Mouse (Mus musculus) forebrain, embryonic 14.5 days (tissue): ENCODE results near the gene Dpy19l1. TPM values are rescaled to one million over a fixed set of nuclear protein-coding genes. Genes with fewer than 3 reads are reported as not detected.

Experiments
- ATAC-seq: fragments of 200-750 bp; cut with Nextera tagmentation; 2 replicates; pipeline ENCODE4 v1.8.0; 2017; ENCODE audit warnings: mild to moderate bottlenecking, moderate library complexity
- DNase-seq: peaks from one replicate; pipeline ENCODE4 v3.0.0-alpha.2; 2015; ENCODE audit warnings: low spot score
- H3K27ac ChIP-seq: fragments of 300-500 bp; sonication (generic); 2 replicates; pipeline ENCODE4 v1.5.1; 2014; ENCODE audit warnings: low read depth, mild to moderate bottlenecking, control low read depth, low read length, moderate library complexity
- H3K27me3 ChIP-seq: fragments of 300-500 bp; sonication (generic); replicated peaks from 2 replicates; pipeline ENCODE4 v1.6.1; 2014; ENCODE audit warnings: low read length, control low read depth, mixed read lengths; ENCODE audit not compliant: control insufficient read depth, insufficient read depth
- H3K36me3 ChIP-seq: fragments of 300-500 bp; sonication (generic); 2 replicates; pipeline ENCODE4 v1.6.1; 2014; ENCODE audit warnings: low read length, control low read depth; ENCODE audit not compliant: control insufficient read depth, insufficient read depth
- H3K4me1 ChIP-seq: fragments of 300-500 bp; sonication (generic); 2 replicates; pipeline ENCODE4 v1.6.1; 2014; ENCODE audit warnings: antibody characterized with exemption, low read length, control low read depth; ENCODE audit not compliant: control insufficient read depth, insufficient read depth
- H3K4me2 ChIP-seq: fragments of 300-500 bp; sonication (generic); 2 replicates; pipeline ENCODE4 v1.6.1; 2014; ENCODE audit warnings: mild to moderate bottlenecking, control low read depth, low read length
- H3K4me3 ChIP-seq: fragments of 300-500 bp; sonication (generic); 2 replicates; pipeline ENCODE4 v1.5.1; 2014; ENCODE audit warnings: low read depth, low read length, control low read depth
- H3K9ac ChIP-seq: fragments of 300-500 bp; sonication (generic); 2 replicates; pipeline ENCODE4 v1.6.1; 2014; ENCODE audit warnings: mild to moderate bottlenecking, low read length, control low read depth, moderate library complexity
- H3K9me3 ChIP-seq: fragments of 300-500 bp; sonication (generic); replicated peaks from 2 replicates; pipeline ENCODE4 v1.6.1; 2016; ENCODE audit warnings: low read length, control low read depth, mixed read lengths; ENCODE audit not compliant: control insufficient read depth
- WGBS: fragments of 180-500 bp; shearing (Covaris S2); extraction: QIAGEN DNeasy Blood & Tissue Kit; methylation state at CpG from one replicate; pipeline ENCODE4 v1.1.7; 2014; 5-methylcytosine and 5-hydroxymethylcytosine counted together
- polyA plus RNA-seq: library from polyadenylated mRNA; unstranded; fragments of >200 nt; fragmentation: Nextera tagmentation; extraction: Ambion mirVana; gene quantifications from 2 replicates; pipeline ENCODE4 v1.2.1, GENCODE M21; 2014

Gene Dpy19l1
- polyA plus RNA-seq, 1 experiment from 2014 or later = 30.4 TPM

- Histone ChIP-seq H3K9me3 (no peaks in the 10 kb centered on the region), H3K4me1 (no peaks in the 10 kb centered on the region), H3K27me3 (no peaks in the 10 kb centered on the region), H3K36me3 (no peaks in the 10 kb centered on the region), H3K4me2 (no peak overlapping the region), H3K4me3 (no peak overlapping the region), H3K9ac (no peak overlapping the region), H3K27ac (no peak overlapping the region)
- ATAC-seq = no peak
- DNase-seq = no peak
- 85% methylated on average over 5 of the region's 5 CpGs for WGBS
These were observed 20.6 kb downstream of the Dpy19l1 start for GRCm38 (mm10) chr9:24482375-24482774.

GRCm38 (mm10) chr9:24477251-24477650, 25.7 kb downstream of the Dpy19l1 start:
- Histone ChIP-seq H3K9me3 (no peaks in the 10 kb centered on the region), H3K4me3 (no peak overlapping the region), H3K27ac (no peak overlapping the region), H3K36me3 (peaks cover 9% of the 10 kb centered on the region), H3K4me2 (no peak overlapping the region), H3K27me3 (no peaks in the 10 kb centered on the region), H3K9ac (no peak overlapping the region), H3K4me1 (no peaks in the 10 kb centered on the region)
- ATAC-seq (no peak), DNase-seq (peak; percentile 56)
- 80% methylated on average over 2 of the region's 2 CpGs for WGBS

GRCm38 (mm10) chr9:24473824-24474223, 29.1 kb downstream of the Dpy19l1 start:
- H3K4me3 ChIP-seq = no peak overlapping the region
- peaks cover 9% of the 10 kb centered on the region for H3K36me3 ChIP-seq
- no peaks in the 10 kb centered on the region for H3K9me3 ChIP-seq
- no peak overlapping the region for H3K27ac ChIP-seq
- H3K9ac ChIP-seq = no peak overlapping the region
- WGBS = 90% methylated on average over 7 of the region's 7 CpGs
- H3K27me3 ChIP-seq = no peaks in the 10 kb centered on the region
- no peaks in the 10 kb centered on the region for H3K4me1 ChIP-seq
- DNase-seq (peak; percentile 34), ATAC-seq (no peak)
- no peak overlapping the region for H3K4me2 ChIP-seq

GRCm38 (mm10) chr9:24472514-24472913, 30.4 kb downstream of the Dpy19l1 start:
- Histone ChIP-seq H3K9ac (no peak overlapping the region), H3K27me3 (no peaks in the 10 kb centered on the region), H3K36me3 (peaks cover 9% of the 10 kb centered on the region), H3K4me3 (no peak overlapping the region), H3K4me1 (no peaks in the 10 kb centered on the region), H3K9me3 (no peaks in the 10 kb centered on the region), H3K27ac (no peak overlapping the region), H3K4me2 (no peak overlapping the region)
- 91% methylated on average over 3 of the region's 3 CpGs for WGBS
- ATAC-seq (no peak), DNase-seq (no peak)

GRCm38 (mm10) chr9:24470166-24470565, 32.8 kb downstream of the Dpy19l1 start:
- H3K27ac ChIP-seq = no peak overlapping the region
- no peaks in the 10 kb centered on the region for H3K9me3 ChIP-seq
- H3K27me3 ChIP-seq = no peaks in the 10 kb centered on the region
- DNase-seq (no peak), ATAC-seq (no peak)
- WGBS = 87% methylated on average over 5 of the region's 5 CpGs
- H3K4me1 ChIP-seq = no peaks in the 10 kb centered on the region
- no peak overlapping the region for H3K4me3 ChIP-seq
- peaks cover 6% of the 10 kb centered on the region for H3K36me3 ChIP-seq
- H3K4me2 ChIP-seq = no peak overlapping the region
- no peak overlapping the region for H3K9ac ChIP-seq

- ATAC-seq = 0 out of 2 replicates have a peak, but pooled peaks have one; percentile 42
- no peak overlapping the region for H3K27ac ChIP-seq
These were observed 35.8 kb downstream of the Dpy19l1 start for GRCm38 (mm10) chr9:24467186-24467585.

GRCm38 (mm10) chr9:24466649-24467048, 36.3 kb downstream of the Dpy19l1 start:
- DNase-seq (no peak), ATAC-seq (no peak)
- no peaks in the 10 kb centered on the region for H3K9me3 ChIP-seq
- no peak overlapping the region for H3K4me2 ChIP-seq
- no peaks in the 10 kb centered on the region for H3K36me3 ChIP-seq
- no peaks in the 10 kb centered on the region for H3K4me1 ChIP-seq
- H3K27ac ChIP-seq = no peak overlapping the region
- 95% methylated on average over 1 of the region's 1 CpGs for WGBS
- H3K9ac ChIP-seq = no peak overlapping the region
- no peak overlapping the region for H3K4me3 ChIP-seq
- H3K27me3 ChIP-seq = no peaks in the 10 kb centered on the region

More at GRCm38 (mm10) chr9:24467186-24467585, 35.8 kb downstream of the Dpy19l1 start:
- peak; percentile 27 for DNase-seq
- Histone ChIP-seq H3K27me3 (no peaks in the 10 kb centered on the region), H3K4me1 (no peaks in the 10 kb centered on the region), H3K9ac (no peak overlapping the region), H3K36me3 (no peaks in the 10 kb centered on the region), H3K4me3 (no peak overlapping the region), H3K4me2 (no peak overlapping the region), H3K9me3 (no peaks in the 10 kb centered on the region)
- 86% methylated on average over 5 of the region's 5 CpGs for WGBS

- WGBS = 80% methylated on average over 9 of the region's 9 CpGs
- no peak for ATAC-seq
- Histone ChIP-seq H3K36me3 (0 out of 2 replicates have a peak, but pooled peaks cover 2% of the 10 kb centered on the region), H3K4me1 (no peaks in the 10 kb centered on the region), H3K27me3 (no peaks in the 10 kb centered on the region), H3K4me3 (no peak overlapping the region), H3K27ac (no peak overlapping the region), H3K9ac (no peak overlapping the region), H3K9me3 (no peaks in the 10 kb centered on the region), H3K4me2 (no peak overlapping the region)
- no peak for DNase-seq
These were observed 41.5 kb downstream of the Dpy19l1 start for GRCm38 (mm10) chr9:24461379-24461961.

- 93% methylated on average over 12 of the region's 12 CpGs for WGBS
- Histone ChIP-seq H3K27ac (no peak overlapping the region), H3K27me3 (no peaks in the 10 kb centered on the region), H3K4me1 (no peaks in the 10 kb centered on the region), H3K4me3 (no peak overlapping the region), H3K36me3 (peaks cover 7% of the 10 kb centered on the region), H3K9ac (no peak overlapping the region), H3K9me3 (no peaks in the 10 kb centered on the region), H3K4me2 (no peak overlapping the region)
- ATAC-seq (no peak), DNase-seq (no peak)
These were observed 49.1 kb downstream of the Dpy19l1 start for GRCm38 (mm10) chr9:24453833-24454232.
